Mouse (Mus musculus): Measurements from ENCODE around the gene Cd34.

DNA sequence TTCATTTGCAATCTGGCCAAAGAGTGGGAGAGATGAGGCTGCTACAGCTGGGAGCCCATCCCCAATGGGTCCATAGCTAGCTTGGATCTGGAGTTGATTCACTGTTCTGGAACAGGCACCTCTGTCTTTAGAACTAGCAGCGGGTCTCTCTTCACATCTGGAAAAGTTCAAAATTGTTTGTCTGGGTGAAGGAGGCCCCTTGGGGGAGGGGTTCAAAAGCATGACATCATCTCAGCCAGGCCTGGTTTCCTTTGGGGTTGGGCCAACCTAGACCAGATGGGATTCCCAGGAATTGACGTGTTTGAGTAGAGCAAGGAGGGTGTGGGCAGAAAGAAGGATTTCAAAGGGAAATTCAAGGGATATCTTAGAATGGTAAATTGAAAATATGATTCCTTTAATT, 6.8 kb downstream of the Cd34 start:
- TF ChIP-seq ELF1 (IDR thresholded peaks at IDR 0.05; ENCODE audit: low read depth, low read length) (no peak), MEF2A (IDR thresholded peaks at IDR 0.05; ENCODE audit: extremely low read depth, insufficient replicate concordance, low read depth, low read length, poor library complexity, severe bottlenecking) (no peak)

Measured in MEL (cell line).